Mouse (Mus musculus): ENCODE measurements around the gene Dlst.

DNA sequence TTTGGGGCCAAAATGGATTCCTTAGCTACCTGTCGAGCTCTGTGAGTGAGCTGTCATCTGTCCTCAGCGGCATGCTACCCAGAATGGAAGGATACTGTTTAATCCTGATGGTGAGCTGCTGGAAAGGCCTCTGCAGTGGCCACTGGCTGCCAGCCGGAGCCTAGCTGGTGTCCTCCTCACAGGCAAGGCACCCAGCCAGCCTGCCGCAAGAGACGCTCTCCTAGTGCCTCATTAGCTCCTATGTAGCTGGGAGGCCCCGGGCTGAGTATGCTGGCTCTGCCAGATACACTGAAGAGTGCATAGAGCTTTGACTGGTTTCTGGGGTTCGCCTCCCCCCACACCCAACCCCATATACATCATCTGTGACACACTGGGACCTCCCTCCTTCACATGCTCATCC, 63.4 kb downstream of the Dlst start:
- no peak for TF ChIP-seq CTCF (IDR thresholded peaks at IDR 0.05; ENCODE audit: control insufficient read depth, insufficient read depth, insufficient read length)
- no peak for TF ChIP-seq MAX (IDR thresholded peaks at IDR 0.05)
- TF ChIP-seq USF1 (IDR thresholded peaks at IDR 0.05; ENCODE audit: low read depth): no peak
- no peak for TF ChIP-seq MYOG (IDR thresholded peaks at IDR 0.05; ENCODE audit: control insufficient read depth, extremely low read depth, insufficient read length)
- no peak for TF ChIP-seq CEBPB (IDR thresholded peaks at IDR 0.05; ENCODE audit: low read depth)

Data from C2C12 (cell line).